Mouse (Mus musculus) cerebellum, postnatal 10 days (tissue): ENCODE data around the gene Pum1.

ENCODE experiments used
- DNase-seq, 2 experiments: peaks; one replicate each; pipeline ENCODE4 v3.0.0; 2021; ENCODE audit warnings: mixed read lengths in 2 of 2

The Pum1 gene

DNA sequence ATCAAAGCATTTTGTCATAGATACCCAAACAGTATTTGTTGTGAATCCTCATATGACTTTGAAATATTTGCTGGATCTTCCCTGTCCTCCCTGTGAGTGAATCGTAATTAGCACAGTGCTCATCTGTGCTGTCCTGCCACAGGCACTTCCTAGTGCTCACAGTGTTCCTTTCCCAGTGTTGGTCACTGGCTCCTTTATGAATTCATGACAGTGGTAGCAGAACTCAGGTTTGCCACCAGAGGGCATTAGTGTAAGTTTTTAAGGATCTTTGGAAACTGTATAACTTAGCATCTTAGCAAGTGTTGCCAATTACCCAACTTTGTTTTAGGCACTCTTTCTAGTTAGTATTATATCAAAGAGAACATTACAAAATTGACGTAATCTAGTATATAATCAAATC lies 75.4 kb downstream of the Pum1 start:
- peak; percentile 68 to 71 for DNase-seq

DNA sequence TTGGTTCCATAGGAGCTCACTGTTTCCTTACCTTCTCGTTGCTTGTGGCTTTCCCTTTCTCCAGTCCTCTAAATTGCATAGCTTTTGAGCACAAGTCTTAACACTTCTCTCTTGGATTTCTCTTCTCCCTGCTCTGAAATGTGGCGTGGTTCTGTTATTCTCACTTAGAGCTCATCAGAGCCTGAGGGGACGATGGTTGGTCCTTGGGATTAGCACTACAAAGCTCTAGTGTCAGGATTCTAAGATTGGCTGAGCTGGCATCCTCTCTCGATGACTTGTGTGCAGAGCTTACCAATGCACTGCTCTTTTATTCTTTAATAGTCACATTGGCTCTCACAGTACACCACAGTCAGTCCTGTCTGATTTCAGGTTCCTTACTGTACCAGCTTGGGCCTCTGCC lies 80.9 kb downstream of the Pum1 start:
- no peak for DNase-seq

DNA sequence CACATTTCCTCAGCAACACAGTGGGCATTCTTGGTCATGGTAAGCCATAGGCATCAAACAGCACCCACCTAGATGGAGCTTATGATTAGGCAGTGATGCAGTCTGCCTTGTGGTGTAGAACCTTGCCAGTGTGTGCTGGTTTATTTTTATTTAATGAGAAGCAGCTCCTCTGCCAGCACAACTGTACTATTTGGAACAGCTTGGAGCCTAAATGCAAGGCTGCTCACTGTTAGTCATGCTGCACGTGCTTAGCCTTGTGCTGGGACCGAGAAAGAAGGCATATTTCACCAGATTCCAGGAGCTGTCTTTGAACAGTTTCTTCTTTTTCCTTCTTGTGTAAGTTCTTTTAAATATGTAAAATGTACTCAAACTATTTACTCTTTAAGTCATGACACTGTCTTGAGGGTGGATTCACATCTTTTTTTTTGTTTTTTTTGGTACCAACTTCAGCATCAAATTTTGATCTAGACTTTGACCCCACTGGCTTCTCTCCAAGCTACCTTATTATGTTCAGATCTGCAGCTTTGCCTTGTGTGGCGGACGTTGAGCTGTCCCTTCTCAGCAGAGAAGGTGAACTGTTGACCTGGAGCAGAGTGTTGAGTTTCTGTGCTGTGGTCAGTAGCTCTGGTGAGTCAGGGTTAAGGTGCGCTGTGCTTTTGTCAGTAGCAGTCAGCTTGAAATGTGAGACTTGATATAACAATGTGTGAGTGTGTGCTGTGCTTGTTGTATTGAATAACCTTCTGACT lies 82.6 kb downstream of the Pum1 start:
- DNase-seq, result no peak

DNA sequence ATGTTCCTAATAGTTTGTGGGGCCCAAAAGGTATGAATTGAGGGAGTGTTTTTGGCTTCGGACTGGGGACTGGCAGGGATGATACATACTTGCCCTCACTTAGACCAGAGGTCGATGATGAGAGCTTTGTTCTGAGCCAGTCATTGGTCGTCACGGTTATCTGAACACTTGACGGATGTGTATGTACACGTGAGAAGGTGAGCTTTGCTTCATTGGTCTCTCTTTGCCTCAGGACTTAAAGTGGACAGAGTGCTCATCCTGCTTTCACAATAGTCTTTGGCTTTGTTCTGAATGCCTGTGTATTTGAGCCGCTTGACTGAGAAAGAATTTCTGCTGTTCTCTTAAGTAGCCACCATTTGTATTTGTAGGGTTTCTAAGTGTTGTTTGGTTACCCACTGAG lies 86.4 kb downstream of the Pum1 start:
- DNase-seq, result no peak

GRCm38 (mm10) chr4:130751966-130752365 lies 88.8 kb downstream of the Pum1 start:
- no peak for DNase-seq

- no peak for DNase-seq
These were observed 89.5 kb downstream of the Pum1 start for GRCm38 (mm10) chr4:130752591-130752990.

- DNase-seq, result no peak
These were observed 90.6 kb downstream of the Pum1 start for GRCm38 (mm10) chr4:130753755-130754154.

GRCm38 (mm10) chr4:130754776-130755175 lies 91.7 kb downstream of the Pum1 start:
- DNase-seq, result no peak

DNA sequence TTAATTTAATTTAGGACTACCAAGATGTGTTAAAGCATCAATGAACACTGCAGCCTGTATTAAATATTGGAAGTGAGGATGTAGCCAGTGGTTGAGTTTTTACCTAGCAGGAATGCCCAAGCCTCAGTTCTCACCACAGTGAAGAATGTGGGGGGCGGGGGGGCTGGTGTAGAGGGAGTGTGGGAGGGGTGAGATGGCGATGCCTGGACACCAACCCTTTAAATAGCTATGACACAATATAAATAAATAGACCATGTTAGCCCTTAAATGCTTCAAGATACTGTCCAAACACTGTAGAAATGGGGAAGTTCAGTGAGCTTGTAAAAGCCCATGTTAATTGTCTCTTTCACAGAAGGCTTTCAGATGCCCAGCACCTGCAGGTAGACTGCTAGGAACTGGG lies 96.8 kb downstream of the Pum1 start:
- no peak for DNase-seq

GRCm38 (mm10) chr4:130761809-130762208 lies 98.7 kb downstream of the Pum1 start:
- no peak for DNase-seq

DNA sequence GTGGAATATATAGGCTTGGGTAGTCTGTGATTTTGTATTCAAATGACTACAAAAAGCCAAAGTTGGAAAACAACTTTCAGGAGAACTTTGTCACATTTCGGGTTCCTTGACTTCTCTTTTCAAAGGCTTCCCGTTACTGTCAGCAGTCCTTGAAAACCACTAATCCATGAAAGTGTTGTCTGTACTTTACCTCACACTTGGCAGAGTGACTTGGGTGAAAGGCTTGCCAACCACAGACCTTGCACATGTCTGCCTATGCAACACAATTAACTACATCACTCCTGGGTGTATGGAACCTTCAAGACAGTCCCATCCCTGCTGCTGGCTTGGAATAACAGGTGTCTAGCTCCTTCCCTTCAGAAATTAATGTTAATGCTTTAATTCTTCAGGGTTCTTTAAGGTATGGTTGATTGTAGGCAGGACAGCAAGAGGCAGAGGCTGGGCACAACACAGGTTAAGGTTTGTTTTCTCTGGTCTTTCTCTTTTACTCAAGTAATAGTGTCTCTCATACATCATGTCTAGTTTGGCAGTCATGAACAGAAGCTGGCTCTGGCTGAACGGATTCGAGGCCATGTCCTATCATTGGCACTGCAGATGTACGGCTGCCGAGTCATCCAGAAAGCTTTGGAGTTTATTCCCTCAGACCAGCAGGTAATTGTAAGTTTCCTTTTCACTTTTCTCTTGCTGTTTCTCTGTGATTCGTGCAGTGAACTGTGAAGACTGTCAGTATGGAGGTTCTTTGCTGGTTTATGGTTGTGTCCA lies 102.5 kb downstream of the Pum1 start:
- no peak for DNase-seq

DNA sequence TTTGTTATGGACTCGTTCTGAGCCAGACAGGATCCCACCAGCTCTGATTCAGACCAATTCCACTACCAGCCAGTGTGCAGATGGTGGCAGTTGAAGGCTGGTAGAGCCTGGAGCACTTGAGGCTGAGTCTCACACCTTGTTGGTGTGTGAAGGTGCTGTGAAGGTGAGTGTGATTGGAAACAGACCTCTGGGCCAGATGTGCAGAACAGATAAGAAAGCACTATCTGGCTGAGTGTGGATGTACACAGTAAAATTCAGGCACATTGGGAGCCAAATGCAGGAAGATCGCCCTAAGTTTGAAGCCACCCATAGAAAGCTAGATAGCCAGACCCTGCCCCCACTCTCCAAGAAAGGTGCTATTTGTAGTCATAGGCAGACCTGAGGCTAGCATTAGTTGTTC lies 103.3 kb downstream of the Pum1 start:
- DNase-seq, result no peak

DNA sequence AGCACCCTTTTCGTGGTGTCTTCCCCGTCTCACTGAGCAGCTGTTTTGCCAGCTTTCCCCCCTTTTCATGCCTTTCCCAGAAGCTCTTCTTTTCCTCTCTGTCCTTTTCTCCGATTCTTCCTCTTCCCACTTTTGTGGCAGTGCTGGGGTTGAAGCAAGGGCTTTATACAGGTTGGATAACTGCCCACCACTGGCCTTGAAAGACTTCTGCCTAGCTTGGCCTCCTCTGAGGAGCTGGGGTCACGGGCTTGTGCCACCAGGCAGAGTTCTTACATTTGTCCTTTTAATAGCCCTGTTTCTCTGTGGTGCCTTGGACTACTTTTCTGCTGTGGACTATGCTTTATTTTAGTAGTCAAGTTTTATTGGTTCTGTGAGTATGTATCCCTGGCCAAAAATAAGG lies 103.8 kb downstream of the Pum1 start:
- no peak for DNase-seq

DNA sequence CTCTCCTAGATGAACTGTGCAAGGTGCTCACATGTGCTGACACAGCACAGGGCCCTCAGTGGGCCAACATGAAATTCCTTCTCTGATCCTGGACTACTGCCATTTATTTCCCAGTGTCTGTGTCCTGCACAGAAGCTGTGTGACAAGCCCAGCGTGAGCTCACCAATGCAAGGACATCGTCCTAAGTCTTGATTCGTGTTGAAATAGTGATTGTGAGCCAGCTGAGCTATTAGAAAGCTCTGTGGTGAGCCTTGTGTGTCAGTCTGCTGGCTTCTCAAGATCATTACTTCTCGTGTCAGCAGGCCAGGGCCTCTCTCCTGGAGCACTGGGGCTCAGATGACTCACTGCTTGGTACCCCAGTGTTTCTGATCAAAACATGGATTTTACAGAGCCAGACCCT lies 110.8 kb downstream of the Pum1 start:
- no peak for DNase-seq

- no peak for DNase-seq
These were observed 111.7 kb downstream of the Pum1 start for GRCm38 (mm10) chr4:130774822-130775221.

- peak in 1 of 2 experiments; percentile 31 for DNase-seq
These were observed 114.5 kb downstream of the Pum1 start for GRCm38 (mm10) chr4:130777647-130778046.

GRCm38 (mm10) chr4:130779037-130779436 lies 115.9 kb downstream of the Pum1 start:
- DNase-seq, result peak; percentile 52 to 54

DNA sequence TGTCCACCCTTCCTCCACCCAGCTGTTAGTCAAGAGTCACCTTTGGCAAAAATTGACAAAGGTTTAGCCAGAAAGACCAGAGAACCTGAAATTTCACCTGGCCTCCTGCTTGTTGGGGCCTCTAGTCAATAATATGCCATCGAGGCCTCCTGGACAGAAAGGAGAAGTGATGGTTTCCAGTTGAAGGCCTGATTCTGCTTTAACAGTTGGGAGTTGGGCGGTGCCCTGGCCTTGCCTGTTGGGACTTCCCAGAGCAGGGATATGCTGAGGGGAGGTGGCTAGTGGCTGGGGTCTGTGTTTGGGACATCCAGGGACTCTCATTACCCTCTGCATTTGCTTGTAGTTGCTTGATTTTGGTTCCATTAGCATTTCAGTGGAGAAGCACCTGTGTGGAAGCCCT lies 119.4 kb downstream of the Pum1 start:
- DNase-seq, result no peak

- DNase-seq, result peak; percentile 76 to 81
These were observed 121.6 kb downstream of the Pum1 start for GRCm38 (mm10) chr4:130784755-130785154.

- DNase-seq, result no peak
These were observed 124.4 kb downstream of the Pum1 start for GRCm38 (mm10) chr4:130787530-130787929.

GRCm38 (mm10) chr4:130790180-130790579 lies 127.1 kb downstream of the Pum1 start:
- DNase-seq, result peak; percentile 93 to 94

GRCm38 (mm10) chr4:130791811-130792375 lies 128.8 kb downstream of the Pum1 start:
- DNase-seq, result peak in 1 of 2 experiments; percentile 54

GRCm38 (mm10) chr4:130792376-130793179 lies 129.5 kb downstream of the Pum1 start, which contains the start of gene Sdc3:
Gene Sdc3, plus strand, starts transcription at chr4:130792537.
- DNase-seq, result peak; percentile 68 to 70
